Mouse (Mus musculus): ENCODE measurements around the gene Arhgef5. TPM values are rescaled to one million over a fixed set of nuclear protein-coding genes. Genes with fewer than 3 reads are reported as not detected.

The Arhgef5 gene
- polyA plus RNA-seq, 1 experiment from 2014 or later, result 2.8 TPM

GRCm38 (mm10) chr6:43292041-43292440, 26.7 kb downstream of the Arhgef5 start:
- no peak overlapping the region for H3K27ac ChIP-seq (replicated peaks)
- no peaks in the 10 kb centered on the region for H3K9me3 ChIP-seq
- WGBS, result 77% methylated on average over 3 of the region's 3 CpGs
- no peaks in the 10 kb centered on the region for H3K36me3 ChIP-seq
- no peak for ATAC-seq (ENCODE audit: low FRiP score, low read depth)
- no peak overlapping the region for H3K9ac ChIP-seq (replicated peaks)
- no peaks in the 10 kb centered on the region for H3K4me1 ChIP-seq
- no peak overlapping the region for H3K4me2 ChIP-seq (replicated peaks)
- H3K4me3 ChIP-seq, result no peak overlapping the region
- H3K27me3 ChIP-seq, result no peaks in the 10 kb centered on the region

- Histone ChIP-seq H3K9ac (replicated peaks) (no peak overlapping the region), H3K4me1 (peaks cover 2% of the 10 kb centered on the region; the same call in 1 of the 2 replicates), H3K4me2 (replicated peaks) (no peak overlapping the region), H3K27me3 (no peaks in the 10 kb centered on the region), H3K9me3 (no peaks in the 10 kb centered on the region), H3K27ac (replicated peaks) (no peak overlapping the region), H3K36me3 (no peaks in the 10 kb centered on the region), H3K4me3 (no peak overlapping the region)
- WGBS, result 73% methylated on average over 6 of the region's 6 CpGs
- no peak for ATAC-seq (ENCODE audit: low FRiP score, low read depth)
These were observed 27.2 kb downstream of the Arhgef5 start for GRCm38 (mm10) chr6:43292471-43293076.

GRCm38 (mm10) chr6:43293175-43293574, 27.8 kb downstream of the Arhgef5 start:
- Histone ChIP-seq H3K4me2 (replicated peaks) (no peak overlapping the region), H3K4me3 (no peak overlapping the region), H3K9me3 (no peaks in the 10 kb centered on the region), H3K9ac (replicated peaks) (no peak overlapping the region), H3K4me1 (peaks cover 4% of the 10 kb centered on the region; the same call in 1 of the 2 replicates), H3K36me3 (no peaks in the 10 kb centered on the region), H3K27me3 (no peaks in the 10 kb centered on the region), H3K27ac (replicated peaks) (no peak overlapping the region)
- ATAC-seq (ENCODE audit: low FRiP score, low read depth), result no peak
- 82% methylated on average over 7 of the region's 7 CpGs for WGBS

GRCm38 (mm10) chr6:43295908-43296307, 30.5 kb downstream of the Arhgef5 start:
- no peak for ATAC-seq (ENCODE audit: low FRiP score, low read depth)

GRCm38 (mm10) chr6:43296798-43297507, 31.6 kb downstream of the Arhgef5 start:
- Histone ChIP-seq H3K27me3 (no peaks in the 10 kb centered on the region), H3K9ac (replicated peaks) (no peak overlapping the region), H3K4me2 (replicated peaks) (no peak overlapping the region), H3K4me1 (peaks cover 4% of the 10 kb centered on the region; the same call in 1 of the 2 replicates), H3K9me3 (no peaks in the 10 kb centered on the region), H3K36me3 (no peaks in the 10 kb centered on the region), H3K27ac (replicated peaks) (no peak overlapping the region), H3K4me3 (no peak overlapping the region)
- ATAC-seq (ENCODE audit: low FRiP score, low read depth), result peak; percentile 42; the same call in 1 of the 2 replicates
- WGBS, result 45% methylated on average over 7 of the region's 7 CpGs

More at GRCm38 (mm10) chr6:43295908-43296307, 30.5 kb downstream of the Arhgef5 start:
- no peaks in the 10 kb centered on the region for H3K36me3 ChIP-seq
- no peaks in the 10 kb centered on the region for H3K9me3 ChIP-seq
- no peaks in the 10 kb centered on the region for H3K27me3 ChIP-seq
- no peak overlapping the region for H3K4me2 ChIP-seq (replicated peaks)
- no peak overlapping the region for H3K9ac ChIP-seq (replicated peaks)
- H3K4me1 ChIP-seq, result peaks cover 4% of the 10 kb centered on the region; the same call in 1 of the 2 replicates
- H3K27ac ChIP-seq (replicated peaks), result no peak overlapping the region
- H3K4me3 ChIP-seq, result no peak overlapping the region
- WGBS, result 59% methylated on average over 5 of the region's 5 CpGs

- 9% methylated on average over 2 of the region's 2 CpGs for WGBS
- peak; percentile 72 for ATAC-seq (ENCODE audit: low FRiP score, low read depth)
These were observed 32.1 kb downstream of the Arhgef5 start for GRCm38 (mm10) chr6:43297508-43297850.

GRCm38 (mm10) chr6:43309454-43309853, 44.1 kb downstream of the Arhgef5 start, which contains the start of gene Nobox:
Gene Nobox (minus strand): TSS chr6:43309554.
- Histone ChIP-seq H3K36me3 (no peaks in the 10 kb centered on the region), H3K4me3 (no peak within 1 kb of the TSS), H3K27me3 (no peaks in the 10 kb centered on the region), H3K9me3 (no peaks in the 10 kb centered on the region), H3K4me2 (replicated peaks) (no peak within 1 kb of the TSS), H3K9ac (replicated peaks) (no peak within 1 kb of the TSS), H3K27ac (replicated peaks) (no peak within 1 kb of the TSS), H3K4me1 (peaks cover 6% of the 10 kb centered on the region; the same call in 1 of the 2 replicates)
- 74% methylated on average over 16 of the region's 16 CpGs for WGBS
- ATAC-seq (ENCODE audit: low FRiP score, low read depth), result no peak

More at GRCm38 (mm10) chr6:43297508-43297850, 32.1 kb downstream of the Arhgef5 start:
- Histone ChIP-seq H3K9ac (replicated peaks) (no peak overlapping the region), H3K9me3 (no peaks in the 10 kb centered on the region), H3K4me2 (replicated peaks) (no peak overlapping the region), H3K27me3 (no peaks in the 10 kb centered on the region), H3K36me3 (no peaks in the 10 kb centered on the region), H3K4me3 (no peak overlapping the region), H3K4me1 (peaks cover 4% of the 10 kb centered on the region; the same call in 1 of the 2 replicates), H3K27ac (replicated peaks) (no peak overlapping the region)

- Histone ChIP-seq H3K27ac (replicated peaks) (no peak overlapping the region), H3K9me3 (no peaks in the 10 kb centered on the region), H3K4me3 (no peak overlapping the region), H3K27me3 (no peaks in the 10 kb centered on the region), H3K4me2 (replicated peaks) (no peak overlapping the region), H3K4me1 (peaks cover 6% of the 10 kb centered on the region; the same call in 1 of the 2 replicates), H3K36me3 (no peaks in the 10 kb centered on the region), H3K9ac (replicated peaks) (no peak overlapping the region)
- ATAC-seq (ENCODE audit: low FRiP score, low read depth), result no peak
- 79% methylated on average over 6 of the region's 6 CpGs for WGBS
These were observed 44.7 kb downstream of the Arhgef5 start for GRCm38 (mm10) chr6:43310071-43310470.

GRCm38 (mm10) chr6:43312546-43312945, 47.2 kb downstream of the Arhgef5 start:
- no peaks in the 10 kb centered on the region for H3K36me3 ChIP-seq
- H3K27ac ChIP-seq (replicated peaks), result peak overlapping the region; percentile 68
- no peaks in the 10 kb centered on the region for H3K9me3 ChIP-seq
- no peak overlapping the region for H3K9ac ChIP-seq (replicated peaks)
- no peak overlapping the region for H3K4me3 ChIP-seq
- peaks cover 6% of the 10 kb centered on the region; the same call in 1 of the 2 replicates for H3K4me1 ChIP-seq
- no peaks in the 10 kb centered on the region for H3K27me3 ChIP-seq
- no peak overlapping the region for H3K4me2 ChIP-seq (replicated peaks)
- ATAC-seq (ENCODE audit: low FRiP score, low read depth), result no peak; the same call in 1 of the 2 replicates

- Histone ChIP-seq H3K9me3 (no peaks in the 10 kb centered on the region), H3K27ac (replicated peaks) (peak overlapping the region; percentile 68), H3K4me3 (no peak overlapping the region), H3K36me3 (no peaks in the 10 kb centered on the region), H3K9ac (replicated peaks) (no peak overlapping the region), H3K27me3 (no peaks in the 10 kb centered on the region), H3K4me1 (peaks cover 6% of the 10 kb centered on the region; the same call in 1 of the 2 replicates), H3K4me2 (replicated peaks) (no peak overlapping the region)
- WGBS, result 43% methylated on average over 8 of the region's 8 CpGs
- peak; percentile 85 for ATAC-seq (ENCODE audit: low FRiP score, low read depth)
These were observed 47.7 kb downstream of the Arhgef5 start for GRCm38 (mm10) chr6:43312961-43313656.

- H3K27ac ChIP-seq (replicated peaks), result no peak overlapping the region
- H3K9ac ChIP-seq (replicated peaks), result no peak overlapping the region
- H3K27me3 ChIP-seq, result no peaks in the 10 kb centered on the region
- no peaks in the 10 kb centered on the region for H3K4me1 ChIP-seq
- no peaks in the 10 kb centered on the region for H3K36me3 ChIP-seq
- WGBS, result 72% methylated on average over 4 of the region's 4 CpGs
- ATAC-seq (ENCODE audit: low FRiP score, low read depth), result no peak
- H3K4me2 ChIP-seq (replicated peaks), result no peak overlapping the region
- no peak overlapping the region for H3K4me3 ChIP-seq
- no peaks in the 10 kb centered on the region for H3K9me3 ChIP-seq
These were observed 68.1 kb downstream of the Arhgef5 start for GRCm38 (mm10) chr6:43333479-43333878.

Measured in midbrain, embryonic 12.5 days (tissue).